Mouse (Mus musculus) c-Kit-negative CD71-positive TER-119-positive erythroid progenitor cells, embryonic 14.5 days (primary cell): ENCODE data around the gene Fam219a.
A peak's percentile ranks its signal among the peaks of the same experiment; 100 is the strongest.

ENCODE experiments used
- DNase-seq: peaks from one replicate; pipeline ENCODE4 v3.0.0-alpha.2; 2013; ENCODE audit warnings: low read depth, low spot score

Gene Fam219a

GRCm38 (mm10) chr4:41554994-41555663 is 14.2 kb downstream of the Fam219a start:
- DNase-seq, result no peak

GRCm38 (mm10) chr4:41553116-41553515 is 16.2 kb downstream of the Fam219a start:
- no peak for DNase-seq

- no peak for DNase-seq
These were observed 16.8 kb downstream of the Fam219a start for GRCm38 (mm10) chr4:41552529-41552928.

GRCm38 (mm10) chr4:41547086-41547485 is 22.3 kb downstream of the Fam219a start:
- no peak for DNase-seq

- DNase-seq, result no peak
These were observed 23.4 kb downstream of the Fam219a start for GRCm38 (mm10) chr4:41545985-41546384.

- DNase-seq, result no peak
These were observed 27.2 kb downstream of the Fam219a start for GRCm38 (mm10) chr4:41542136-41542535.

- DNase-seq, result no peak
These were observed 34.5 kb downstream of the Fam219a start for GRCm38 (mm10) chr4:41534866-41535265.

- no peak for DNase-seq
These were observed 36.9 kb downstream of the Fam219a start for GRCm38 (mm10) chr4:41532420-41532819.

- no peak for DNase-seq
These were observed 41.3 kb downstream of the Fam219a start for GRCm38 (mm10) chr4:41527996-41528395.

- no peak for DNase-seq
These were observed 42.3 kb downstream of the Fam219a start for GRCm38 (mm10) chr4:41527076-41527475.

- DNase-seq, result no peak
These were observed 42.8 kb downstream of the Fam219a start for GRCm38 (mm10) chr4:41526553-41526952.

GRCm38 (mm10) chr4:41524829-41525228 is 44.5 kb downstream of the Fam219a start:
- DNase-seq, result no peak

- no peak for DNase-seq
These were observed 45.5 kb downstream of the Fam219a start for GRCm38 (mm10) chr4:41523839-41524238.

- DNase-seq, result peak; percentile 32
These were observed 46.5 kb downstream of the Fam219a start for GRCm38 (mm10) chr4:41522788-41523187.

GRCm38 (mm10) chr4:41522136-41522535 is 47.2 kb downstream of the Fam219a start:
- no peak for DNase-seq

GRCm38 (mm10) chr4:41520641-41521040 is 48.7 kb downstream of the Fam219a start:
- DNase-seq, result no peak

- no peak for DNase-seq
These were observed 50.1 kb downstream of the Fam219a start for GRCm38 (mm10) chr4:41519195-41519594.

- DNase-seq, result no peak
These were observed 51.0 kb downstream of the Fam219a start for GRCm38 (mm10) chr4:41518349-41518748.

GRCm38 (mm10) chr4:41517233-41517632 is 52.1 kb downstream of the Fam219a start, which contains the start of gene 1110017D15Rik:
1110017D15Rik (minus strand) TSS chr4:41517333.
- DNase-seq, result no peak

GRCm38 (mm10) chr4:41513714-41514113 is 55.6 kb downstream of the Fam219a start:
- DNase-seq, result no peak

- no peak for DNase-seq
These were observed 56.0 kb downstream of the Fam219a start for GRCm38 (mm10) chr4:41513309-41513708.

- DNase-seq, result no peak
These were observed 61.3 kb downstream of the Fam219a start for GRCm38 (mm10) chr4:41507998-41508397.

- no peak for DNase-seq
These were observed 61.9 kb downstream of the Fam219a start for GRCm38 (mm10) chr4:41507326-41507924.
